Mouse (Mus musculus): ENCODE results near the gene Ndufa5. TPM values are rescaled to one million over a fixed set of nuclear protein-coding genes. Genes with fewer than 3 reads are reported as not detected.
A peak's percentile ranks its signal among the peaks of the same experiment; 100 is the strongest.

Ndufa5 gene
- 14.8 and 38.9 TPM in 2 replicates for polyA plus RNA-seq (2012; rRNA removed)
- polyA plus RNA-seq (2014; fragmentation: Nextera tagmentation; extraction: Ambion mirVana): 304 and 326 TPM in 2 replicates

DNA sequence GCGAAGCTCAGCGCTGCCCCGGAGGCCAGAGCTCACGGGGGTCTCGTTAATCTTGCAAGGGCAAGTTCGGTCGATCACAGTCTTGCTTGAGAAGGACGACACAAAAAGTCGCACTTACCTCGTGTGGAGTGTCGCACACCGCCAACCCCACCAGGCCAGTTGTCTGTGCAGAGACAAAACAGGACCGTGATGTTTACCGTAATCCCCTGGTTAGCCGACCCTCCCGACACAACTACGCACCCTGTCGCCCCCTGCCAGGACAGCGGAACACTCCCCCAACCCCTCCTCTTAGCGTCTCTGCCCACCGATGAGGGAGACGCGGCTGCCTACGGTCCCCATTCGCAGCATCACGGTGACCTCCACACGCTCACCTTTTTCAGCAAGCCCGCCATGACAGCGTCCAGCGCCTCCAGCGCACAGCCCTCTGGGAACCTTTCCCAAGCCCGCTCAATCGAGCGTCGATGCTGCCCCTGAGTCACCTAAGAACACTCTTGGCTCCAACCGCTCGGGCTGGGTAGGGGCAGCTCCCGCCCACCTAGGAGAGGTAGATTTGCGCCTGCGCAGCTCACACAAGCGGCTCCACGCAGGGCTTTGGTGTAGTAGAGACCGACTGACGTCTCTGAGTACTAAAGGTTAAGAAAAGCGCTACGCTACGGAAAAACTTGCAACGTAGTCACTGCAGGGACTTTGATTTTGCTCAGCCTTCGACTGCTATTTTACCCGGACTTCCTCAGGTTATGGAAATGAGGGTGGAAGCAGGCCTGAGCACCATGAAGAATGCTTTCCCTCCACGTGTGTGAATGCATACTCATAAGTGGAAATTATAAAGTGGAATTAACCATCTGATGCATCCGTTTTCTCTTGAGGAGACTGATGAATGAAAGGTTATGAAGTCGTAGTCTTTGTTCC, at the start of gene Ndufa5:
Gene Ndufa5, minus strand, starts transcription at position 859 of the 909 bp plus-strand sequence.
- H3K9me3 ChIP-seq (ENCODE audit: control insufficient read depth, low read length): no peaks in the 10 kb centered on the region
- H3K27ac ChIP-seq (replicated peaks; ENCODE audit: low read depth, low read length): 0 out of 2 replicates have a peak within 1 kb of the TSS, but pooled peaks have one; percentile 61
- H3K4me1 ChIP-seq (ENCODE audit: control insufficient read depth, insufficient read depth, low read length): peaks cover 7% of the 10 kb centered on the region
- H3K36me3 ChIP-seq (ENCODE audit: control insufficient read depth, insufficient read depth, low read length): peaks cover 7% of the 10 kb centered on the region
- peak; percentile 73; the same call in 1 of the 2 replicates for TF ChIP-seq POLR2A (IDR thresholded peaks at IDR 0.05; ENCODE audit: borderline replicate concordance, extremely low read depth, insufficient read depth, insufficient read length)
- DNase-seq (ENCODE audit: low spot score) (peak; percentile 99), ATAC-seq (ENCODE audit: low FRiP score, low read depth) (peak; percentile 98)
- under 1% methylated on average over 52 of the region's 53 CpGs for WGBS
- H3K9ac ChIP-seq (ENCODE audit: low read depth, low read length, severe bottlenecking): peak within 1 kb of the TSS; percentile 73
- H3K4me2 ChIP-seq (replicated peaks; ENCODE audit: low read depth, low read length, severe bottlenecking): peak within 1 kb of the TSS; percentile 67
- peak within 1 kb of the TSS; percentile 81 for H3K4me3 ChIP-seq (replicated peaks; ENCODE audit: low read length)
- H3K27me3 ChIP-seq (ENCODE audit: control insufficient read depth, insufficient read depth, low read length): no peaks in the 10 kb centered on the region

DNA sequence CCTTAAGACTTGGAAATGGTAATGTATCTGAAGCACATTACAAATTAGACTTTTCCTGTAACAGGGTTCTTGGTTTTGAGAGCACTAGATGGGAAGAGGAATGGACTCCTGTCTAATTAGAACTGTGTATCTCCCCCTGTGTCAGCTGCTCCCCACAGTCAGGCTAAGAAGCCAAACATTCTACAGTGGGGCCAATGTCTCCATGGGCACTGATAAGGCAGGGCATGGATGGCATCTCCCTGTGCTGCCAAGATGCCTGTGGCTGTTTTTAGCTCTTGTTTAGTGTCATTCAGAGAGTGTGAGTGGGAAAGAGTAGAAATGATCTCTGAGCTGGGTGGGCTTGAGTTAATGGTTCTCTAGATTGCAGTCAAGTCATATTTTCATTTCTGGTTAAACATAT, 45.5 kb upstream of the Ndufa5 start:
- no peak overlapping the region for H3K9ac ChIP-seq (ENCODE audit: low read depth, low read length, severe bottlenecking)
- H3K9me3 ChIP-seq (ENCODE audit: control insufficient read depth, low read length): no peaks in the 10 kb centered on the region
- no peaks in the 10 kb centered on the region for H3K27me3 ChIP-seq (ENCODE audit: control insufficient read depth, insufficient read depth, low read length)
- no peak overlapping the region for H3K27ac ChIP-seq (replicated peaks; ENCODE audit: low read depth, low read length)
- no peak overlapping the region for H3K4me3 ChIP-seq (replicated peaks; ENCODE audit: low read length)
- TF ChIP-seq POLR2A (IDR thresholded peaks at IDR 0.05; ENCODE audit: borderline replicate concordance, extremely low read depth, insufficient read depth, insufficient read length): no peak
- no peaks in the 10 kb centered on the region for H3K36me3 ChIP-seq (ENCODE audit: control insufficient read depth, insufficient read depth, low read length)
- H3K4me2 ChIP-seq (replicated peaks; ENCODE audit: low read depth, low read length, severe bottlenecking): no peak overlapping the region
- no peaks in the 10 kb centered on the region for H3K4me1 ChIP-seq (ENCODE audit: control insufficient read depth, insufficient read depth, low read length)
- ATAC-seq (ENCODE audit: low FRiP score, low read depth) (no peak), DNase-seq (ENCODE audit: low spot score) (no peak)

DNA sequence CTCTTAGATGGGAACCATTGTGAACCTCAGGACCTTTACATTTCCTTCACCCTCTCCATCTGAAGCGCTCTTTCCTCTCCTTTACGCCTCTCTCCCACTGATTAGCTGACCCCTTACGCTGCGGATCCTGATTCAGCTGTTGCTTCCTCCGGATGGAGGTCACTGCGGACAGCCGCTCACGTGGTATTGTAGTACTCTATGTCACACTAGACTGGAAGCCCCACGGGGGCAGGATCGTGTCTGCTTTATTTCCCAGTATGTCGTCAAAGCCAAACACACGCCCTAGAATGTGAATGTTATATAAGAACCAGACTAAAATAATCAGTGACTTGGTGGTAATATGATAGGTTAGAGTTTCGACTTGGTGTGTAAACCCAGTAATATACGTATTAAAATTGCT, 44.6 kb upstream of the Ndufa5 start:
- H3K9me3 ChIP-seq (ENCODE audit: control insufficient read depth, low read length): no peaks in the 10 kb centered on the region
- no peak overlapping the region for H3K9ac ChIP-seq (ENCODE audit: low read depth, low read length, severe bottlenecking)
- no peak overlapping the region for H3K4me3 ChIP-seq (replicated peaks; ENCODE audit: low read length)
- no peak overlapping the region for H3K4me2 ChIP-seq (replicated peaks; ENCODE audit: low read depth, low read length, severe bottlenecking)
- H3K27ac ChIP-seq (replicated peaks; ENCODE audit: low read depth, low read length): no peak overlapping the region
- H3K36me3 ChIP-seq (ENCODE audit: control insufficient read depth, insufficient read depth, low read length): no peaks in the 10 kb centered on the region
- no peaks in the 10 kb centered on the region for H3K27me3 ChIP-seq (ENCODE audit: control insufficient read depth, insufficient read depth, low read length)
- no peak for TF ChIP-seq POLR2A (IDR thresholded peaks at IDR 0.05; ENCODE audit: borderline replicate concordance, extremely low read depth, insufficient read depth, insufficient read length)
- ATAC-seq (ENCODE audit: low FRiP score, low read depth) (no peak), DNase-seq (ENCODE audit: low spot score) (no peak)
- H3K4me1 ChIP-seq (ENCODE audit: control insufficient read depth, insufficient read depth, low read length): no peaks in the 10 kb centered on the region
- 85% methylated on average over 14 of the region's 14 CpGs for WGBS

DNA sequence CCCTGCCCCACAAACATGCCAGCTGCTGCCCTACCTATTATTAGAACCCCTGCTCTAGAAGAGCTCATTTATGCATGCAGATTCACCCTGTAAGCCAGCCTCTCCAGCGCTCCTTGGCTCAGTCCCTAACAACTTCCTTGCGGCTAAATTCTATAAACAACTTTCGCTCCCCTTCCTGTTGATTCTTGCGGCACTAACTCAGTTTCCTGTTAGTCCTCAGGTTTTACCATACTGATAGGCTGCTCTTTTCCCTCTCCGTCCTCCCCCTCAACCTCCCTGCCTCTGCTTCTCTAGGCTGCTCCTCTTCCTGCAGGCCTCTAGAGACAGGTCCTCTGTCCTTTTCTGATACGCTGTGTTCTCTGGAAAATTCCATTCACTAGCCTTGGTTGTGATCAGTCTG, 43.3 kb upstream of the Ndufa5 start:
- Histone ChIP-seq H3K4me2 (replicated peaks; ENCODE audit: low read depth, low read length, severe bottlenecking) (no peak overlapping the region), H3K36me3 (ENCODE audit: control insufficient read depth, insufficient read depth, low read length) (no peaks in the 10 kb centered on the region), H3K4me1 (ENCODE audit: control insufficient read depth, insufficient read depth, low read length) (no peaks in the 10 kb centered on the region), H3K9ac (ENCODE audit: low read depth, low read length, severe bottlenecking) (no peak overlapping the region), H3K4me3 (replicated peaks; ENCODE audit: low read length) (no peak overlapping the region), H3K9me3 (ENCODE audit: control insufficient read depth, low read length) (no peaks in the 10 kb centered on the region), H3K27me3 (ENCODE audit: control insufficient read depth, insufficient read depth, low read length) (no peaks in the 10 kb centered on the region), H3K27ac (replicated peaks; ENCODE audit: low read depth, low read length) (no peak overlapping the region)
- DNase-seq (ENCODE audit: low spot score): no peak
- ATAC-seq (ENCODE audit: low FRiP score, low read depth): no peak
- no peak for TF ChIP-seq POLR2A (IDR thresholded peaks at IDR 0.05; ENCODE audit: borderline replicate concordance, extremely low read depth, insufficient read depth, insufficient read length)
- 77% methylated on average over 6 of the region's 6 CpGs for WGBS

DNA sequence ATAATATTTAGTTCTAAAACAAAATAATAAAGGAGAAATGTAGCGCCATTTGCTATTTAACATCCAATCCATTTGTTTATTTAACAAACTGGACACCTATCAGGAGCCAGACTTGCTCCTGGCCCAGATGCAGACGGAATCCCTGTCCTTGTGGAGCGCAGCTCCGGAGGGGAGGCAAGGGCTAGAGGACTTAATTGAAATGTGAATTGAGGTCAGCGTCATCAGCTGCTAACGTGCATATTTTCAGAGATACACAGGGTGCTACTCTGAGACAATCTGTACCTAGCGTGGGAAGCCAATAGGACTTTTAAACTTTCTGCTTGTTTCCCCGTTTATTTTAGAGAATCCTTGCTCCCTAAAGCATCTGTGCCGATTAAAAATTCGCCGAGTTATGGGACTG, 42.5 kb upstream of the Ndufa5 start:
- no peak overlapping the region for H3K4me2 ChIP-seq (replicated peaks; ENCODE audit: low read depth, low read length, severe bottlenecking)
- no peaks in the 10 kb centered on the region for H3K9me3 ChIP-seq (ENCODE audit: control insufficient read depth, low read length)
- no peaks in the 10 kb centered on the region for H3K36me3 ChIP-seq (ENCODE audit: control insufficient read depth, insufficient read depth, low read length)
- no peak overlapping the region for H3K9ac ChIP-seq (ENCODE audit: low read depth, low read length, severe bottlenecking)
- H3K4me1 ChIP-seq (ENCODE audit: control insufficient read depth, insufficient read depth, low read length): no peaks in the 10 kb centered on the region
- no peak for TF ChIP-seq POLR2A (IDR thresholded peaks at IDR 0.05; ENCODE audit: borderline replicate concordance, extremely low read depth, insufficient read depth, insufficient read length)
- WGBS: 69% methylated on average over 11 of the region's 11 CpGs
- no peak for DNase-seq (ENCODE audit: low spot score)
- no peak for ATAC-seq (ENCODE audit: low FRiP score, low read depth)
- no peaks in the 10 kb centered on the region for H3K27me3 ChIP-seq (ENCODE audit: control insufficient read depth, insufficient read depth, low read length)
- H3K27ac ChIP-seq (replicated peaks; ENCODE audit: low read depth, low read length): no peak overlapping the region
- H3K4me3 ChIP-seq (replicated peaks; ENCODE audit: low read length): no peak overlapping the region
